Mouse (Mus musculus) embryonic facial prominence, embryonic 14.5 days (tissue): ENCODE results near the gene Gm45618. TPM values are rescaled to one million over a fixed set of nuclear protein-coding genes. Genes with fewer than 3 reads are reported as not detected.

ENCODE experiments used
- ATAC-seq: fragments of 200-750 bp; cut with Nextera tagmentation; 2 replicates; pipeline ENCODE4 v1.8.0; 2017; ENCODE audit warnings: low read depth, moderate number of reproducible peaks, moderate TSS enrichment
- DNase-seq: peaks from one replicate; pipeline ENCODE4 v3.0.0-alpha.2; 2015; ENCODE audit warnings: low spot score
- H3K27ac ChIP-seq: fragments of 300-500 bp; sonication (generic); replicated peaks from 2 replicates; pipeline ENCODE4 v1.5.1; 2014; ENCODE audit warnings: low read depth, mild to moderate bottlenecking, low read length, moderate library complexity
- H3K27me3 ChIP-seq: fragments of 300-500 bp; sonication (generic); replicated peaks from 2 replicates; pipeline ENCODE4 v1.6.1; 2014; ENCODE audit warnings: low read length; ENCODE audit not compliant: control insufficient read depth, insufficient read depth
- H3K36me3 ChIP-seq: fragments of 300-500 bp; sonication (generic); 2 replicates; pipeline ENCODE4 v1.6.1; 2014; ENCODE audit warnings: low read length, mixed read lengths; ENCODE audit not compliant: control insufficient read depth, insufficient read depth
- H3K4me1 ChIP-seq: fragments of 300-500 bp; sonication (generic); 2 replicates; pipeline ENCODE4 v1.6.1; 2014; ENCODE audit warnings: antibody characterized with exemption, low read length; ENCODE audit not compliant: control insufficient read depth, insufficient read depth
- H3K4me2 ChIP-seq: fragments of 300-500 bp; sonication (generic); 2 replicates; pipeline ENCODE4 v1.6.1; 2014; ENCODE audit warnings: low read depth, mild to moderate bottlenecking, low read length, moderate library complexity, mixed read lengths
- H3K4me3 ChIP-seq: fragments of 300-500 bp; sonication (generic); 2 replicates; pipeline ENCODE4 v1.5.1; 2014; ENCODE audit warnings: low read depth, mild to moderate bottlenecking, low read length
- H3K9ac ChIP-seq: fragments of 300-500 bp; sonication (generic); 2 replicates; pipeline ENCODE4 v1.6.1; 2014; ENCODE audit warnings: low read depth, mild to moderate bottlenecking, low read length, moderate library complexity, mixed read lengths
- H3K9me3 ChIP-seq: fragments of 300-500 bp; sonication (generic); 2 replicates; pipeline ENCODE4 v1.6.1; 2016; ENCODE audit warnings: low read length; ENCODE audit not compliant: control insufficient read depth
- WGBS: fragments of 180-500 bp; shearing (Covaris S2); extraction: QIAGEN DNeasy Blood & Tissue Kit; methylation state at CpG from one replicate; pipeline ENCODE4 v1.1.7; 2014; 5-methylcytosine and 5-hydroxymethylcytosine counted together
- polyA plus RNA-seq: library from polyadenylated mRNA; unstranded; fragments of >200 nt; fragmentation: Nextera tagmentation; extraction: Ambion mirVana; gene quantifications from 2 replicates; pipeline ENCODE4 v1.2.1, GENCODE M21; 2014

Gene Gm45618
- polyA plus RNA-seq, 1 experiment from 2014 or later: 0.28 TPM

DNA sequence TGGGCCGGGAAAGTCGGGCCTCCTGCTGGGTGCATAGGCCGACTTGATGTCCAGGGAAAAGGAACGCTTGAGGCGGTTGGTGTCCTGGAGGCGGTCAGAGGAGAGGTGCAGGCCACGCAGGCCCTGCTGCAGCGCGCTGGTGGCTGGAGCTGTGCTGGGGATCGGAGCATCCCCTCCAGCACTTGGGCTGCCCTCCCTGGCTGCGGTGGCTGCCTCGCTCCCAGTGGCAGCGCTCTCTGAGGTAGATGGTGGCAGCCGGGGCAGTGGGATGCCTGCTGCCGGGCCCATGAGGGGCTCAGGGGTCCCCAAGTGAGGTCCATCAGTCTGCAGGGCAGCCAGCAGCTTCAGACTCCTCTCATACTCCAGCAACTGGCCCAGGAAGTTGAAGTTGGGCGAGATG is 37.9 kb downstream of the Gm45618 start:
- Histone ChIP-seq H3K9ac (peak overlapping the region; percentile 45; the same call in 1 of the 2 replicates), H3K4me3 (peak overlapping the region; percentile 34; the same call in 1 of the 2 replicates), H3K27ac (no peak overlapping the region), H3K4me2 (peak overlapping the region; percentile 55), H3K4me1 (peaks cover 5% of the 10 kb centered on the region; the same call in 1 of the 2 replicates), H3K9me3 (no peaks in the 10 kb centered on the region), H3K36me3 (0 out of 2 replicates have a peak, but pooled peaks cover 4% of the 10 kb centered on the region), H3K27me3 (peaks cover 60% of the 10 kb centered on the region)
- DNase-seq (no peak), ATAC-seq (no peak)
- WGBS: 30% methylated on average over 3 of the region's 16 CpGs

GRCm38 (mm10) chr7:142082179-142082578 is 38.4 kb downstream of the Gm45618 start:
- DNase-seq: no peak
- H3K4me1 ChIP-seq: peaks cover 5% of the 10 kb centered on the region; the same call in 1 of the 2 replicates
- peak overlapping the region; percentile 34 for H3K4me3 ChIP-seq
- H3K36me3 ChIP-seq: 0 out of 2 replicates have a peak, but pooled peaks cover 4% of the 10 kb centered on the region
- peak overlapping the region; percentile 55 for H3K4me2 ChIP-seq
- peak overlapping the region; percentile 45 for H3K9ac ChIP-seq
- WGBS: 9% methylated on average over 16 of the region's 38 CpGs
- 0 out of 2 replicates have a peak, but pooled peaks have one; percentile 9 for ATAC-seq
- H3K27me3 ChIP-seq: peaks cover 57% of the 10 kb centered on the region
- H3K9me3 ChIP-seq: no peaks in the 10 kb centered on the region
- no peak overlapping the region for H3K27ac ChIP-seq

DNA sequence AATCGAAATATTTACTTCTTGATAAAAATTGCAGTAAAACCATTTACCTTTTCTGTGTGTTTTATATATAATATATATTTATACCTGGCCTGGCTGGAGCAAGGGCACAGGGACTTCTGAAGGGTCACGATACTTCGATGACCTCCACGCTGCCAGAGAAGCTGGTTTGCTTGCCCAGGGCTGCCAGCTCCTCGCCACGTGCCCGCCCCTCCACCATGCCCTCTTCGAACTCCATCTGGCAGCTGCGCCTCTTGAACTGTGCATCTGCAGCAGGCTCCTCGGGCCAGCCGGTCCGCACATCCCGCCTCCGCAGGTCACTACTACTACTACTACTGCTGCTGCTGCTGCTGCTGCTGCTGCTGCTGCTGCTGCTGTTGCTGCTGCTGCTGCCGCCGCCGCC is 38.8 kb downstream of the Gm45618 start:
- DNase-seq (no peak), ATAC-seq (no peak)
- H3K4me2 ChIP-seq: peak overlapping the region; percentile 55
- no peaks in the 10 kb centered on the region for H3K9me3 ChIP-seq
- peak overlapping the region; percentile 34 for H3K4me3 ChIP-seq
- no peak overlapping the region for H3K27ac ChIP-seq
- peaks cover 5% of the 10 kb centered on the region; the same call in 1 of the 2 replicates for H3K4me1 ChIP-seq
- WGBS: 38% methylated on average over 10 of the region's 17 CpGs
- peak overlapping the region; percentile 45; the same call in 1 of the 2 replicates for H3K9ac ChIP-seq
- H3K36me3 ChIP-seq: 0 out of 2 replicates have a peak, but pooled peaks cover 4% of the 10 kb centered on the region
- peaks cover 57% of the 10 kb centered on the region for H3K27me3 ChIP-seq

GRCm38 (mm10) chr7:142080876-142081275 is 39.7 kb downstream of the Gm45618 start:
- Histone ChIP-seq H3K36me3 (0 out of 2 replicates have a peak, but pooled peaks cover 4% of the 10 kb centered on the region), H3K27ac (no peak overlapping the region), H3K4me2 (no peak overlapping the region), H3K27me3 (peaks cover 57% of the 10 kb centered on the region), H3K4me1 (peaks cover 5% of the 10 kb centered on the region; the same call in 1 of the 2 replicates), H3K9me3 (no peaks in the 10 kb centered on the region), H3K4me3 (no peak overlapping the region), H3K9ac (no peak overlapping the region)
- ATAC-seq (no peak), DNase-seq (no peak)
- 52% methylated on average over 2 of the region's 2 CpGs for WGBS

DNA sequence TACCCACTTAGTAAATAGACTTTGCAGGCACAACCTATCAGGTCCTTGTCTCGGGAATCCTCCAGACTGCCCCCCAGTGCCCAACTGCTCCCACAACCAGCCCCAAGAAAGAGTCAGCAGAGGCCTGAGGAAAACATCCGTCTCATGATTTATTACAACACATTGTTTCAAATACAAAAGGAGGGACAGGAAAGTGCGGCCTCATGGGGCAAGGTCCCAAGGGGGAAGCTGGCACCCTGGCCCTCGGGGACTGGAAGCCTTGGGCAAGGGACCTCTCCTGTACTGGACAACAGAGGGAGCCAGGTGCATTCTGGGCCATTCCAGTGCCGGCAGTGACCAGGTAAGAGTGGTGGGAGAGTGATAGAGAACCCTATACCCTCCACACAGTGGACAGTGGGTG is 41.2 kb downstream of the Gm45618 start:
- ATAC-seq: no peak
- peaks cover 42% of the 10 kb centered on the region for H3K27me3 ChIP-seq
- no peak overlapping the region for H3K4me3 ChIP-seq
- no peak overlapping the region for H3K9ac ChIP-seq
- 54% methylated on average over 5 of the region's 5 CpGs for WGBS
- DNase-seq: no peak
- peaks cover 3% of the 10 kb centered on the region; the same call in 1 of the 2 replicates for H3K4me1 ChIP-seq
- no peak overlapping the region for H3K27ac ChIP-seq
- H3K4me2 ChIP-seq: no peak overlapping the region
- no peaks in the 10 kb centered on the region for H3K9me3 ChIP-seq
- 0 out of 2 replicates have a peak, but pooled peaks cover 4% of the 10 kb centered on the region for H3K36me3 ChIP-seq

DNA sequence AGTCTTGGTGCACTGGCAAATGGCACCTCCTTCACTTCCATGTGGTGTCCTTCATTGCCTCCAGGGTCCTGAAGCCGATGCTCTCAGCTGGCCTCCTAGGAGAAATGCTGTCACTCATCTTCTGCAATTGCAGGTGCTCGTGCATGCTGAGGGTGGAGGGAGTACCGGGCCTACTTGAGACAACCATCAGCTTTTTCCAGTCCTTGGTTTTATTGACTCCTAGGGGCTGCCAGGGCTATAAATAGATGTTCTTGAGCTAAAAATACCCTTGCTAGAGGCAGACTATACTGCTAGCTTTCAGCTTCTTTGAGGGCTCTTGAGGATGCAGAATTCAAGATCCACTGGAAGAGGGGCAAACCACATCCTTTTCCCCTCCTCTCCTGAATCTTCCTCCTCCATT is 43.4 kb downstream of the Gm45618 start:
- no peak for ATAC-seq
- H3K36me3 ChIP-seq: no peaks in the 10 kb centered on the region
- H3K4me1 ChIP-seq: no peaks in the 10 kb centered on the region
- no peak overlapping the region for H3K9ac ChIP-seq
- DNase-seq: no peak
- peaks cover 24% of the 10 kb centered on the region for H3K27me3 ChIP-seq
- WGBS: 67% methylated on average over 3 of the region's 3 CpGs
- no peak overlapping the region for H3K4me2 ChIP-seq
- H3K9me3 ChIP-seq: no peaks in the 10 kb centered on the region
- H3K4me3 ChIP-seq: no peak overlapping the region
- no peak overlapping the region for H3K27ac ChIP-seq

DNA sequence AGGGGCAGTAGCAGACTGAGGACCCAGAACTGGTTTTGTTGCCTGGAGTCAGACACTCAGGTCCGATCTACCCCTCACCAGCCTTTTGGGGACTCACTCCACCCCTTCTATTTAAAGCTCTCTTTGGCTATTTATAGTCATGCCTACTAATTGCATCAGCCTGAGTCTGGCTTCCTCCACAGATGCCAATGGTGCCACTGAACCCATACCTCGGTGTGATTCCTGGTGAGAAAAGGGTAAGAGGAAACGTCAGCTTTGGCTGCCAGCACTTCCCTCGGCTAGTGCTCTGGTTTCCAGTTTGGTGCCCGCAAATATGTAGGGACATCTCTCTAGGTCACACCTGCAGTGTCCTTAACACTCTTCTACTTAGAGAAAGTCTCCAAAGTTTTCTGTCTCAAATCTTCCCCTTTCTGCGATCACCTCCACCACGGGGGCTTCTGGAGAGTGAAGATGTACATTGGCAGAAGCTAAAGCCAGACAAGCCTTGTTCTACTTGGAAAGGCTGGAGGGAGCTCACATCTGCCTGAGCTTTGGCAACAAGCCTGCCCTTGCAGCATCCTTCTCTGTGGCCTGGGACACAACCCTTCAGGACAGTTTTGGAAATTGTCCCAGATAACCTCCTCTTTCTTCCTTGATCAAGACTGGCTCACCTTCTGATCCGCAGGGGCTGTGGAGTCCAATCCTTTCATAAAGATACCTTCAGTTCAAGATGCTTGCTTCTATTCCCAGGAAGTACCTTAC is 46.2 kb downstream of the Gm45618 start:
- 0 out of 2 replicates have a peak, but pooled peaks cover 7% of the 10 kb centered on the region for H3K27me3 ChIP-seq
- no peak overlapping the region for H3K27ac ChIP-seq
- ATAC-seq (no peak), DNase-seq (no peak)
- H3K4me2 ChIP-seq: no peak overlapping the region
- H3K4me1 ChIP-seq: no peaks in the 10 kb centered on the region
- H3K9me3 ChIP-seq: no peaks in the 10 kb centered on the region
- H3K4me3 ChIP-seq: no peak overlapping the region
- 80% methylated on average over 8 of the region's 8 CpGs for WGBS
- H3K36me3 ChIP-seq: no peaks in the 10 kb centered on the region
- no peak overlapping the region for H3K9ac ChIP-seq

DNA sequence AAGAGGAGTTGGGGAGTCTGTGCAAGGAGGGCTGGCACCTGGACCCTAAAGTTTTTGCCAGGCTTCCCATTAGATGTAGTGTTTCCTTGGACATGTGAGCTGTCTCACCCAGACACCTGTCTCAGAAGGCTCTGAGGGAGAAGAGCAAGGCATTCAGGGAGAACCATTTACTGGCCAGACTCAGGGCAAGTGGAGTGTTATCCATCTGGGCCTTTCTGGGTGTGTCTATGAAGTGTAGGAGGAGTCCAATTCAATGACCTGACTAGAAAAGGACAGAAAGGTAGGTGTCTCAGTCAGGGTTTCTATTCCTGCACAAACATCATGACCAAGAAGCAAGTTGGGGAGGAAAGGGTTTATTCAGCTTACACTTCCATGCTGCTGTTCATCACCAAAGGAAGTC is 48.8 kb downstream of the Gm45618 start:
- Histone ChIP-seq H3K36me3 (no peaks in the 10 kb centered on the region), H3K4me1 (no peaks in the 10 kb centered on the region), H3K9ac (no peak overlapping the region), H3K9me3 (no peaks in the 10 kb centered on the region), H3K27ac (no peak overlapping the region), H3K27me3 (0 out of 2 replicates have a peak, but pooled peaks cover 7% of the 10 kb centered on the region), H3K4me2 (no peak overlapping the region), H3K4me3 (no peak overlapping the region)
- DNase-seq (no peak), ATAC-seq (no peak)
